Mouse (Mus musculus): ENCODE data around the gene Dis3. TPM values are rescaled to one million over a fixed set of nuclear protein-coding genes. Genes with fewer than 3 reads are reported as not detected.
A peak's percentile ranks its signal among the peaks of the same experiment; 100 is the strongest.

Dis3 gene
- polyA plus RNA-seq, 1 experiment from 2014 or later: 22.4 TPM

DNA sequence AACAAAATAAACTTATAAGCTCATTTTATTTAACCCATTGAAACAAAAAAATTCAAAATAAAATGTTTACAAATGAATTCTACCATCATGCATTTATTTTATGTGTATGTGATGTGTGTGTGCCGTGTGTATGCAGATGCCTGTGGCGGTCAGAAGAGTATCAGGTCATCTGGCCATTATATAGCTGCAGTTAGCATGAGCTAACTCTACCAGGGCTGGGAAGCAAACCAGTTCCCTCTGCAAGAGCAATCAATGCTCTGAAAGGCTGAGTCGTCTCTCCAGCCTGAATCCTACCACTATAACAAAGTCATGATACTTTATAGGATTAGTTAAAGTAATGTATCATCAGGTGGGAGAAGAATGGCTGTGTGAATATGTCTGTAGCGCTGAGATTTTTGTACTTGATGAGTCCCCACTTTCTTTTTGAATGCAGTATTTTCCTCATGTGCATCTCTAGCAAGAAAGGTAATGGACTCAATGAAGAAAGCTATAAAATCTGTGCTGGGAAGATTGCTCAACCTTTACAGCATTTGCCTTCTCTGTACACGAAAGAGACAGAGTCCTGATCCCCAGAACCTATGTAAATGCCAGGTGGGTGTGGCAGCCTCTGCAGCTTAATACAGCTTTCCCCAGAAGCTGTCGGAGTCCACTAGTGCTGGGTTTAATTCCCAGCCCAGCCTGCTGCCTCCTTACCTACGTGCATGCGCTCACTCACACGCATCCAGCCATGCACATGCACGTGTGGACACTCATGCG, 22.2 kb upstream of the Dis3 start:
- WGBS: 89% methylated on average over 11 of the region's 11 CpGs
- H3K27me3 ChIP-seq (replicated peaks): no peaks in the 10 kb centered on the region
- peaks cover 36% of the 10 kb centered on the region for H3K36me3 ChIP-seq
- no peaks in the 10 kb centered on the region for H3K4me1 ChIP-seq
- no peak for ATAC-seq (ENCODE audit: extremely low read depth, insufficient number of reproducible peaks, low FRiP score, low TSS enrichment)
- no peaks in the 10 kb centered on the region for H3K9me3 ChIP-seq
- no peak overlapping the region for H3K4me2 ChIP-seq
- H3K4me3 ChIP-seq: no peak overlapping the region
- no peak overlapping the region for H3K9ac ChIP-seq
- H3K27ac ChIP-seq (replicated peaks): no peak overlapping the region

DNA sequence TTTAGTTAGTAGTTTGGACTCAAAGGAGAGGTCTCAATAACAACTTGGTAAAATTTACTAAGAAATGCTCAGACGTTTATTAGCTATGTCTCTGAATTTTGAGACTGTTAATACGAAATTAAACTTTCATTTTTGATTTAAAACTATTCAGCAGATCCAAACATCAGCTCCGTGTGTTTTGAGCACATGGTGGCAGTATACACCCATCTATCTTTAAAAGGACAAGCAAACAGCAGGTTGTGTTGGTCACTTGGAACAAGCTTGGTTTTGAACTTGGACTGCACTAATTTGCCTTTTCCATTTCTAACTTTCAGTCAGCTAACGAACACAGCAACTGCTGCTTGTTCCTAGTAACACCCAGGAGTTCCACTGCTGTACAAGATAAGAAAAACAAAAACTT, 18.0 kb upstream of the Dis3 start:
- Histone ChIP-seq H3K27ac (replicated peaks) (no peak overlapping the region), H3K9me3 (no peaks in the 10 kb centered on the region), H3K36me3 (peaks cover 64% of the 10 kb centered on the region), H3K27me3 (replicated peaks) (no peaks in the 10 kb centered on the region), H3K9ac (no peak overlapping the region), H3K4me1 (no peaks in the 10 kb centered on the region), H3K4me2 (no peak overlapping the region), H3K4me3 (no peak overlapping the region)
- WGBS: 80% methylated on average over 4 of the region's 4 CpGs
- ATAC-seq (ENCODE audit: extremely low read depth, insufficient number of reproducible peaks, low FRiP score, low TSS enrichment): no peak

DNA sequence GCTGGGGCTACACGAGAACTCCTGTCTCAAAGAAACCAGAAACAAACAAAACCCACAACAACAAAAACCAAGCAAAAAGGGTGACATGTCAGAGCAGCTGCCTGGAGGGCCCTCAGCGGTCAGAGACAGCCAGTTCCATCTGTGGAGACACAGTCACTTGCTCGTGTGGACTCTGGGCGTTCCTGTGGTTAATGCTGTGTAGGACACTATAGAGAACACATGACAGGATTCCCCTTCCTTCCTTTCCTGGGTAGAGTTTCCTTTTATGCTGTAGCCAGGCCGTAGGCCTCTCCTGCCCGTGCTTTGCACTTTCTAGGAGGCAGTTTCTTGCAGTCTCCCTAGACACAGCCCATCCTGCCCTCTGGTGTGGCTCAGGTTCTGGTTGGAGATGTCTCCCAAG, 9.2 kb upstream of the Dis3 start:
- no peak overlapping the region for H3K4me3 ChIP-seq
- H3K36me3 ChIP-seq: peaks cover 94% of the 10 kb centered on the region
- H3K4me1 ChIP-seq: no peaks in the 10 kb centered on the region
- no peaks in the 10 kb centered on the region for H3K9me3 ChIP-seq
- WGBS: 82% methylated on average over 6 of the region's 6 CpGs
- no peak for ATAC-seq (ENCODE audit: extremely low read depth, insufficient number of reproducible peaks, low FRiP score, low TSS enrichment)
- no peak overlapping the region for H3K9ac ChIP-seq
- H3K27me3 ChIP-seq (replicated peaks): no peaks in the 10 kb centered on the region
- no peak overlapping the region for H3K4me2 ChIP-seq
- H3K27ac ChIP-seq (replicated peaks): no peak overlapping the region

DNA sequence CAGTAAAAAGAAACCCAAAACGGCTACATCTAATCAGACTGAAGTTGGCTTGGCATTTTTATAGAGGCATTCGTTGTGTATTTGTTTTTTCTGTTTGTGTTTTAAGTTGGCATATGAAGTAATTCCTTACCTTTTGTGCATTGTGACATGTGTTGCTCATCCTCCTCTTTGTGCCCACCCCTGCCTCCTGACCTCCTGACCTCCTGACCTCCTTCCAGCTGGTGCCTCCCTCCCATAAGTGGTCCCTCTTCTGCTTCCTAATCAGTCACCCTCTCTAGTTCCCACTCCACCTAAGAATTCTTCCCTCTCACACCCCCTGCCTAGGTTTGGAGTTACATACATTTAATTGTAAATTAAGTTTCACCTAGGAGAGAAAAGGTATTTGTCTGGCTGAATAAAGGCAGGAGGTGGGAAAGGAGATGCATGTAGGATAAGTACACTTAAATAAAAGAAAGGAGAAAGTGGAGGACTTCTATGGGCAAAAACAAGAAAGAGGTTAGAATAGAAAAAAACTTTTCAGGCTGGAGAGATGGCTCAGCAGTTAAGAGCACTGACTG, 8.1 kb upstream of the Dis3 start:
- 75% methylated on average over 2 of the region's 2 CpGs for WGBS
- Histone ChIP-seq H3K36me3 (peaks cover 95% of the 10 kb centered on the region), H3K9ac (no peak overlapping the region), H3K4me2 (no peak overlapping the region), H3K4me1 (no peaks in the 10 kb centered on the region), H3K9me3 (no peaks in the 10 kb centered on the region), H3K4me3 (no peak overlapping the region), H3K27me3 (replicated peaks) (no peaks in the 10 kb centered on the region), H3K27ac (replicated peaks) (no peak overlapping the region)
- no peak for ATAC-seq (ENCODE audit: extremely low read depth, insufficient number of reproducible peaks, low FRiP score, low TSS enrichment)

DNA sequence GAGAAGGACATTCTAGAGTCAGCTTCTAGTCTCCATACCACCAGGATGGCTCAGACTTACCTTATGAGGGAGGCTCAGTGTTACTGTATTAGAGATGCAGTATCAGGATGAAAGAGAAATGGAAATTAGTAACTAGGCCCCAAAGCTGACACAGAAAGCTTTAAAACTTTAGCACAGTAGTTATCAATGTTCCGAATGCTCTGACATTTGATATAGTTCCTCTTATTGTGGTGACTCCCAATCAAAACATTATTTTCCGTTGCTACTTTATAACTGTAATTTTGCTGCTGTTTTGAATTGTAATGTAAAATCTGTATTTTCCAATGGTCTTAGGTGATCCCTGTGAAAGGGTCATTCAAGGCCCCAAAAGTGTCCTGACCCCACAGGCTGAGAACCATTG, 7.1 kb upstream of the Dis3 start:
- H3K9ac ChIP-seq: no peak overlapping the region
- H3K4me3 ChIP-seq: no peak overlapping the region
- no peaks in the 10 kb centered on the region for H3K27me3 ChIP-seq (replicated peaks)
- peaks cover 94% of the 10 kb centered on the region for H3K36me3 ChIP-seq
- H3K27ac ChIP-seq (replicated peaks): no peak overlapping the region
- H3K9me3 ChIP-seq: no peaks in the 10 kb centered on the region
- H3K4me1 ChIP-seq: no peaks in the 10 kb centered on the region
- H3K4me2 ChIP-seq: no peak overlapping the region
- WGBS: 79% methylated on average over 2 of the region's 2 CpGs
- no peak for ATAC-seq (ENCODE audit: extremely low read depth, insufficient number of reproducible peaks, low FRiP score, low TSS enrichment)

GRCm38 (mm10) chr14:99104542-99105123, 5.1 kb upstream of the Dis3 start:
- Histone ChIP-seq H3K4me3 (no peak overlapping the region), H3K36me3 (peaks cover 81% of the 10 kb centered on the region), H3K9me3 (no peaks in the 10 kb centered on the region), H3K27ac (replicated peaks) (0 out of 2 replicates have a peak overlapping the region, but pooled peaks have one; percentile 9), H3K4me2 (no peak overlapping the region), H3K27me3 (replicated peaks) (no peaks in the 10 kb centered on the region), H3K9ac (no peak overlapping the region), H3K4me1 (peaks cover 6% of the 10 kb centered on the region; the same call in 1 of the 2 replicates)
- WGBS: 74% methylated on average over 6 of the region's 6 CpGs
- ATAC-seq (ENCODE audit: extremely low read depth, insufficient number of reproducible peaks, low FRiP score, low TSS enrichment): no peak

DNA sequence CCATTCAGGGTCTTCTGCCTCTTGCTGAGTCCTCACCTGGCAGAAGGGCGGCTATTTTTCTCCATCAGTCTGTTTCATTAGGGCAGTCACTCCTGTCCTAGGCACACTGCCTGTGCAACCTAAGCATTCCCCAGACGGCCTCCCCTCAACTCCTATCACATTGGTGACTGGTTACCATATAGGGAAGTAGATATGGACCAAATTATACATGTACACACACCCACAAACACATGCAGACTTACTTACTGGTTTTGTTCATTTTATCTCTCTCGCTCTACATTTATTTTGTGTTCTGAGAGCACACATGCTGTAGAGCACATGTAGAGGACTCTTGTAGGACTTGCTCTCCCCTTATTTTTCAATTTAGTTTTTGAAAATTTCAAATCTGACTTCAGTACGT, 3.5 kb upstream of the Dis3 start:
- no peak overlapping the region for H3K9ac ChIP-seq
- H3K9me3 ChIP-seq: no peaks in the 10 kb centered on the region
- no peak overlapping the region for H3K4me3 ChIP-seq
- 86% methylated on average over 4 of the region's 4 CpGs for WGBS
- ATAC-seq (ENCODE audit: extremely low read depth, insufficient number of reproducible peaks, low FRiP score, low TSS enrichment): no peak
- peaks cover 14% of the 10 kb centered on the region for H3K4me1 ChIP-seq
- no peaks in the 10 kb centered on the region for H3K27me3 ChIP-seq (replicated peaks)
- H3K27ac ChIP-seq (replicated peaks): no peak overlapping the region
- H3K36me3 ChIP-seq: peaks cover 67% of the 10 kb centered on the region
- H3K4me2 ChIP-seq: no peak overlapping the region

DNA sequence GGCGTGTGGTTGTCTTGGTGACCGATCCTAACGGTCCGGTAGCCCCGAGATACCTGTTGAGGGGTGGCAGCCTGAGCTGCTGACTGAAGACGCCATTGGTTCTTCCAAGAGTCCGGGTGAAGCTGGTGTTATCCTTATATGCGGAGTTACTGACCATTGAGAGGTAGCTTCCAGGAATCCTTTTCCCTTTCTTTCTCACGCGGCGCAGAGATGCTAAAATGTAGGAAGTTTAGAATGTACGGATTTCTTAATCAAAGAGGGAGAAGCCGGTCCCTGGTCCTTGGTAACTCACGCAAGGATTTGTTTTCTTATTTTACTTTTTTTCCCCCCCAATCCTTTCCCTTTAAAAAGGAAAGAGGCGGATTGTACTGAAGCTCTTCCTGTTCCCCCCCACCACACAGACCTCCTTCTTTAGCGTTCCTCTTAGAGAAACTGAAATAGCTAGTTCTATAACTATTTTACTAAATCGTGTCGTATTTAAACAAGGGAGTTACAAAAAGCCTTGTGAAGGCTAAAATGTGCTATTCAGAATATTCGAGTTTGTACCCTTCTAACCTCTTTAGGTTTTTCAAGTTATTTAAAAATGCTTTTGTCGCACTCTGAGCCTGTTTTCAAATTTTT, 507 bp upstream of the Dis3 start:
- peak overlapping the region; percentile 85 for H3K9ac ChIP-seq
- H3K4me2 ChIP-seq: peak overlapping the region; percentile 82
- 4% methylated on average over 20 of the region's 20 CpGs for WGBS
- H3K4me1 ChIP-seq: peaks cover 14% of the 10 kb centered on the region
- peak overlapping the region; percentile 96 for H3K4me3 ChIP-seq
- no peaks in the 10 kb centered on the region for H3K27me3 ChIP-seq (replicated peaks)
- no peaks in the 10 kb centered on the region for H3K9me3 ChIP-seq
- H3K36me3 ChIP-seq: peaks cover 67% of the 10 kb centered on the region
- ATAC-seq (ENCODE audit: extremely low read depth, insufficient number of reproducible peaks, low FRiP score, low TSS enrichment): no peak
- no peak overlapping the region for H3K27ac ChIP-seq (replicated peaks)

GRCm38 (mm10) chr14:99088947-99089346, 10.6 kb downstream of the Dis3 start:
- WGBS: 92% methylated on average over 7 of the region's 7 CpGs
- H3K9ac ChIP-seq: no peak overlapping the region
- H3K27me3 ChIP-seq (replicated peaks): no peaks in the 10 kb centered on the region
- no peak overlapping the region for H3K27ac ChIP-seq (replicated peaks)
- ATAC-seq (ENCODE audit: extremely low read depth, insufficient number of reproducible peaks, low FRiP score, low TSS enrichment): no peak
- H3K4me1 ChIP-seq: no peaks in the 10 kb centered on the region; the same call in 1 of the 2 replicates
- no peak overlapping the region for H3K4me2 ChIP-seq
- H3K9me3 ChIP-seq: no peaks in the 10 kb centered on the region
- peaks cover 75% of the 10 kb centered on the region for H3K36me3 ChIP-seq
- H3K4me3 ChIP-seq: no peak overlapping the region

DNA sequence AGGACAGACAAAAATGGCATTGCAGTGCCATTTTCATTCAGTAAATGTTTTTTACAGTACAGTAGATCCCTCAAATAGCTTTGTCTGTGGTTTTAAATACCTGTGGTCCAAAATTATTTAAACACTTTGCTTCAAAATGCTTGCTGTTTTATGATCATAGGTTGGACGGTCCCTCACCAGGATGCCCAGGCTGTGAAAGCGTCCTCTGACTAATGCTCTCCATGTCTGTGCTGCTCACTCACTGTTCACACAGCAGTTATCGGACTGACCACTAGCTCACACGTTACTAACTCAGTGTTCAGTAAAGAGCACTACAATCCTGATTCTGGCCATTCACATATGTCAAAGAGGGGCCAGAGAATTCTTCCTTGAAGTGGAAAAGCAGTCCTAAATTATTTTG, 28.4 kb downstream of the Dis3 start:
- Histone ChIP-seq H3K27ac (replicated peaks) (no peak overlapping the region), H3K36me3 (peaks cover 85% of the 10 kb centered on the region), H3K4me2 (no peak overlapping the region), H3K4me1 (no peaks in the 10 kb centered on the region), H3K9ac (no peak overlapping the region), H3K4me3 (no peak overlapping the region), H3K27me3 (replicated peaks) (no peaks in the 10 kb centered on the region), H3K9me3 (no peaks in the 10 kb centered on the region)
- WGBS: 81% methylated on average over 4 of the region's 4 CpGs
- no peak for ATAC-seq (ENCODE audit: extremely low read depth, insufficient number of reproducible peaks, low FRiP score, low TSS enrichment)

- Histone ChIP-seq H3K4me3 (no peak overlapping the region), H3K4me1 (no peaks in the 10 kb centered on the region), H3K36me3 (peaks cover 83% of the 10 kb centered on the region), H3K9me3 (no peaks in the 10 kb centered on the region), H3K27me3 (replicated peaks) (no peaks in the 10 kb centered on the region), H3K9ac (no peak overlapping the region), H3K27ac (replicated peaks) (no peak overlapping the region), H3K4me2 (no peak overlapping the region)
- WGBS: 87% methylated on average over 2 of the region's 2 CpGs
- no peak for ATAC-seq (ENCODE audit: extremely low read depth, insufficient number of reproducible peaks, low FRiP score, low TSS enrichment)
These were observed 36.5 kb downstream of the Dis3 start for GRCm38 (mm10) chr14:99063091-99063490.

All from heart, embryonic 13.5 days (tissue).